Mouse (Mus musculus) kidney, postnatal 4 days (tissue): ENCODE measurements around the gene Ubash3b.

Experiments
- DNase-seq, 2 experiments: peaks; one replicate each; pipeline ENCODE4 v3.0.0; 2021; ENCODE audit warnings: mixed read lengths in 2 of 2

Ubash3b gene

DNA sequence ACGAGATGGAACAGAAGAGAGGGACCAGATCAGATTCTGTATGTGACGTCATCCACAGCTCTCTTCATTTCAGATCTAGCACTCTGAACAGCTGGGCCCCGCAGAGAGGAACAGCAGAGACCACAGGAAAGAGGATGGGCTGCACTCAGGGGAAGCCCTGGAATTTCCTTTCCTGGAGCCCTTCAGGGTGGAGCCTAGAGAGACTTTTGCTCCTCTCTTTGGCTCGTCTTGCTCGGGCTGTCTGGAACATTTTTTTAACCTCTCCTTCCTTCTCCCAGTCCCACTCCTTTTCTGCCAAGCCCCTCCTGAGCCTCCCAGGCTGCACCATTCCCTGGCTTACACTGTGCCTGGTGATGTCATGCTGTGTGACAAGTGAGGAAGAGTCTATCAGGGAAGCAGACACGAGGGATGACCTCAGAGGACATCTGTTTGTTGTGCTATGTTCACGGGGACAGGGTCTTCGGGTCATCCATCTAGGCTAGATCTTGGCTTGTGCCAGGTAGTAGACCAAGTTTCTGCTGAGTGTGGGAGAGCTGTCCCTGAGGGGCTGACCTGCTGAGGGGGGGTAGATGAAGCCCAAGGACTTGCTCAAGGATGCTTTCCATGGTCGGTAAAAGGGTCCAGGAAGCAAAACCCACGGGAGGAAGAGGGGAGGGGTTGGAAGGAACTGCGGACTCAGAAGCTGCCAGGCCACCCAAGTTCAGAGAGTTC lies 77.2 kb downstream of the Ubash3b start:
- DNase-seq, result peak; percentile 46 to 63

DNA sequence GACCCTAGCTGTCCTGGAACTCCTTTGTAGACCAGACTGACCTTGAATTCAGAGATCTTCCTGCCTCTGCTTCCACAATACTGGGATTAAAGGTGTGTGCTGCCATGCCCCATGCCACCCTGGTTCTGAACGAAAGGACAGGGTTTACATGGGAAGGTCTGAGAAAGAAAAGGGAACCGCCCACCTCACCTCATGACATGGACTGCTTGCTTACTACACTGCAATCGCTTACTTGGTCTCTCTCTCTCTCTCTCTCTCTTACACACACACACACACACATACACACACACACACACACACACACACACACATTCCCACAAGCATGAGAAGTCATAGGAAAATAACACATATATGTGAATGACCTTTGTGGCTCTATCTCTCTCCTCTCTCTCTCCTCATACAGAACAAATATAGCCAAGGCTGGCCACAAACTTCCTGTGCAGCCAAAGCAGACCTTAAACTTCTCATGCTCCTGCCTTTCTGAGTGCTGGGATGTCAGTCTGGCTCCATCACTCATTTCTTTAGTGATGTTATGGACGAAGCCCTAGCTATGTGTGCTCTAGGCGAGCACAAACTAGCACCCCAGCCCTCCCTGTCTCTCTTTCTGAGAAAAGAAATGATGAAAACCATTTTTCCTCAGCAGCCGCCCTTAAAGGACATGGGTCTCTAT lies 78.0 kb downstream of the Ubash3b start:
- DNase-seq, result no peak

DNA sequence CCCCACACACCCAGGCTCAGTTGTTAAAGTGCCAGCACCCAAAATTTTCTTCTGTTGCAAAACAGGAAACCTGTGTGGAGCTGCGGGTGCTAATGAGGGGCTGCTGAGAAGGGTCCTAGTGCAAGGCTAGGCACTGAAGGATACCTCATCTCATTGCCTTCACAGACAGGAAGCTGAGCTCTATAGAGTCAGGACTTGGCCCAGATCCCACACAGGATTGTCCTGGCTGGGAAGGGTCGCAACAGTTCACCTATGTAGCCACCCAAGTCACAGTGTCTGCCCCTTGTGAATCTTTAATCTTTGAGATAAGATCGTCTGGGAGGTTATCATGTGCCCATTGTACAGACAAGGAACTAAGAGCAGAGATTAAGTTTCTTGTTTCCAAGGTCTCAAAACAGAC lies 78.6 kb downstream of the Ubash3b start:
- DNase-seq, result no peak

DNA sequence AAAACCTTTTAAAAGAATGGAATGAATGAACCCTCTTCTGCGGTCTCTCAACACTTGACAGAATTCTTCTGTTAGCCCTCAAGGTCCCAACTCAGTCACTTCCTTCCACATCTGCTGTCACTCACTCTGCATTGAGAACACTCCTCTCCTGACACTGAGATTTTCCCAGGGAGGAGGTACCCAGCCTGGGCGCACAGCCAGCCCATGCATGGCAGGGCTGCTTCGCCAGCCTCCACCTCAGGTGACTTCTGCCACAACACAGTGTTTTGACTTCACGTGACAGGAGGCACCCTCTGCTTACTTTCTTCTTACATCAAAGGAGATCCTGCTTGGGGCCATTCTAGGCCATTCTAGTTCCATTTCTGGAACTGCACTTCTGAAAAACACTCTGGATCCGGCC lies 80.6 kb downstream of the Ubash3b start:
- DNase-seq, result peak in 1 of 2 experiments; percentile 51

DNA sequence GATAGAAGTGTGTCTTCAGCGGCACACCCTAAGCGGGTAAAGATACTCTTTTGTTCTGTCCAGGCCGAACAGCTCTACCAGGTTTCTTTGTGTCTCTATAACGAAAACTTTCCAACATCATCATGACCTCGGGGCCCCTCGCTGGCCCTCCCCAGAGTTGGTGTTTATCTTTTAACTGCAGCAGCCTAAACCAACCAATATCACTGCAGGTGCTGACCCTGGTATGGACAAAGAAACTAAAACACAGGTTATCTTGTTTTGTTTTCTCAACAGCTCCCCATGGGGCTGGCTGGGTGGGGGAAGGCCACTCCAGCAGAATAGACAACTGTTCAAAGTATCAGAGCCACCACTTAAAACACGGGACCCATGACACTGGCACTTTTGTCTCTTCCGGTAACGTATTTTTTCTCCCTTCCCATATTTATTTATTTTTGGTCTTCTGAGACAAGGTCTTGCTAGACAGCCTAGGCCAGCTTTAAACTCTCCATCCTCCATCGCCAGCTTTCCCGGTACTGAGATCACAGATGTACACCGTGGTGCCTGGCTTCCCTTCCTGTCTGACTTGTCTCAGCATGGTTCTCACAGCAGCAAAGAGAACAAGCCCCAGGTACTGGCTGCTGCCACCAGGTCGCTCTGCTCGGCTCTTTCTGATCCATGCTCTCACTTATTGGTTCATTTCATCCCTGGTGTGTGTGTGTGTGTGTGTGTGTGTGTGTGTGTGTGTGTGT lies 81.9 kb downstream of the Ubash3b start:
- DNase-seq, result no peak

DNA sequence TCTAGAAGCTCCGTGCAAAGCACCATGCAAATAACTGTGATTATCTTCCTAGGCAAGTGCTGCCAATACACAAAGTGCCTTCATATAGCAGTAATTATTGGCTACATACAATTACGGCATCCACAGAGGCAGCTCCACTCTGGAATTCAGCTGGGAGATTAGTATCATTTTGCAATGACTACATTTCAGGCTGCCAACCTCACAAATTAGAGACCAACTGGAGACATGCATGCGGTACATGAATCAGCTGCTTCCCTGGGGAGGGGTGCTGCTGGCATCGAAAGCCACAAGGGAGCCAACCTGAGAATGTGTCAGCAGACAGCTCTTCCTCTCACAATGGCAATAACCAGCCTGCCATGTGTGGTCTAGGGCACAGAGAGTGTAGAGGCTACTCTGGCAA lies 83.3 kb downstream of the Ubash3b start:
- DNase-seq, result no peak

DNA sequence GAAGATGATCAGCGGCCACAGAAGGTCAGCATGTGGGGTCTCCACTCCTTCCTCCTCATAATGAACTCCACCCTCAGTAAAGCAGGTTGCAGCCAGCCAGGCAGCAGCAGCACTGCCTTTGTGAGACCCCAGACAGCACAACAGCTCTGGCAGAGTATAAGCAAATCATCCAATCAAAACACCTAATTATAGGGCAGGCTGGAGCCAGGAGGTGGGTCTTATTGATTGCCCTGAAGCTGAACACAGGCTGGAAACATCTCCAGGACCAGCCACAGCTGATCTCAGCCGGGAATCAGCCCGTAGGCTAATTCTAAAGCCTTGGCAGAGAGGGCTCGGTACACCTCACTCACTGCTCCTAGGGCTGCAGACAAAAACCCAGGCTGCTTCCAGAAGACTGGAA lies 85.3 kb downstream of the Ubash3b start:
- DNase-seq, result no peak

DNA sequence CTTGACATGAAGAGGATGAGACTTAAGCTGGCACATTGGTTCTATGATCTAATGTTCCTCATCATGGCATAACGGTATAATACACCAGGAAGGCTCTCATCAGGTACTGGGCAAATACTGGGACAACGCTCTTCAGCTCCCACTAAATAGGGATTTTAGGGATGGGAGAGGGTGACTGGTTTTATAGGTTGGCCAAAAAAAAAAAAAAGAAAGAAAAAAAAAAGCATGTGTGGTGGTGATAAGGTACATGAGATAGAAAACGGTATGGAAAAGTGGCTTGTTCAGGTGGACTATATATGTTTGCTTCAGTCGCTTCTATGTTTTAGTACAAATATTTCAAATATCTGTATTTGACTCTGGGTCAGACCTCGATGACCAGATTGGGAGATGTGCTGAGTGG lies 86.0 kb downstream of the Ubash3b start:
- DNase-seq, result no peak

DNA sequence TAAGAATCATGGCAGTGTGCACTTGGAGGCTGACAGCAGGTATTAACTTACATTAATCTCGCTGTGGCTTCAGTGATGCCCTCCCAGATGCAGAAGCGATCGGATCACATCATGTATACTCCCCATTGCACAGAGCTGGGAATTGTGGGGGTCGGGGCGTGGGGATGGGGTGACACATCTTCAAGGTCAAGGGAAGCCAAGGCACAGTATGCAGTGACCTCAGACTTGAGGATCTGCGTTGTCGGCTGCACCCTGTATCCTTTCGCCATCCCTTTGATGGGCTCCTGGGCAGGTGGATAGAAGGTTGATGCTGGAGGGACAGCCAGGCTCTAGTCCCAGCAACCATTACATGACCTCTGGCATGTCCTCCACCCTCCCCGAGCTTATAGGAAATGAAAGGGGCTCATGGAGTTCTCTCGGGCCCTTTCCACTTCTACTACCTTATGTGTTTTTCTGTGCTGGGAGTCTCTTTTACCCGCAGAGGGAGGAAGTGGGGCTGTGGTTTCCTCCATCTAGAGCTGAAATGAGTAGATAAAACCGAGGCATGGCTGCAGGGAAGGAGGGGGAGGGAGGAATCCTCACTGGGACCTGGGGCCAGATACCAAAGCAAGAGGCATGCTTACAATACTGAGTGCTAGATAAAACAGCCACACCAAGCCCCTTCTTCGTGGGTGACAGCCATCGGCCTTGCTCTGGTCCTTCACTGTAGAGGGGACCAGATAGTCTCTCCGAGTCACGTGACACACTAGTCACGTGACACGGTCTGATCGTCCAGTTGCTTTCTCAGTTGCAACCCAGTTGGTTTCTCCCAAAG lies 88.1 kb downstream of the Ubash3b start:
- no peak for DNase-seq

DNA sequence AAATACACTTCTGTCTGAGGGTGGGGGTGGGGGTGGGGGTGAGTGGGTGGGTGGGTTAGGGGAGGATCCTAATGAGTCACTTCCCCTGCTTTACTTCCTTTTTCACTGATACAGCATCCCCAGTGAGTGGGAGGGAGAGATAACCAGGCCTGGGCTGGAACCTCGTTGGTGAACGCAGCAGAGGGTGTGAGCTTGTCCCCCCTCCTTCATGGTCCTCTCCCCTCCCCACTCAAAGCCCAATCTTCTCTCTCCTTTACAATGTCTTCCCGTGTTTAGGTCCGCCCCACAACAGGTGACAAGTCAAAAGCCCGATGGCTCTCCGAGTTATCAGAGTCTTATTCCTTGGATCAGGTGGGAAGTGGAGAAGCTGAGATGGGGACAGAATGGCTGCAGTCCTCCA lies 88.7 kb downstream of the Ubash3b start:
- DNase-seq, result no peak

DNA sequence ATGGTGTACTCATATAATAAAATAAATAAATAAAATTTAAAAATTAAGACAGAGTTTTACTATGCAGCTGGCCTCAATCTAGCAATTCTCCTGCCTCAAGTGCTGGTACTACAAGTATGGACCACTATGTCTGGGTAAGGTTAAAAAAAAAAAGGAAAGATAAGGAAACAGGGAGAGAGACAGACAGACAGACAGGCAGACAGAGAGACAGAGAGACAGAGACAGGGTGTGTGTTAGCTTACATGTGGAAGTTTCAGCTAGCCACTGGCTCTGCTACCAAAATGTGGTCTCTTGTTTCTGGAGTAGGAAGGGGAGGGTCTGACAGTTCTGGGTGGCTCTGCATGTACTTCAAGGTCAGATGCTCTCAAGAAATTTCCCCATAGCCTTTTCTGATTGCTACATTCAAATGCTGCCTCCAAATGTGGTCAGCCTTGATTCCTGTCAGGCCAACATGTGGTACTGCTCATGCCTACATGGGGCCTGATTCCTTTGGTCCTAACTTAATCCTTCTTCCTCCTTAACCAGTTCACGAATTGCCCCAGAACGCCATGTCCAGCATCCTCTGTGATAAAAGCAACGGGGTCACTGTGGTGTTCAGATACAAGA lies 89.5 kb downstream of the Ubash3b start:
- no peak for DNase-seq

DNA sequence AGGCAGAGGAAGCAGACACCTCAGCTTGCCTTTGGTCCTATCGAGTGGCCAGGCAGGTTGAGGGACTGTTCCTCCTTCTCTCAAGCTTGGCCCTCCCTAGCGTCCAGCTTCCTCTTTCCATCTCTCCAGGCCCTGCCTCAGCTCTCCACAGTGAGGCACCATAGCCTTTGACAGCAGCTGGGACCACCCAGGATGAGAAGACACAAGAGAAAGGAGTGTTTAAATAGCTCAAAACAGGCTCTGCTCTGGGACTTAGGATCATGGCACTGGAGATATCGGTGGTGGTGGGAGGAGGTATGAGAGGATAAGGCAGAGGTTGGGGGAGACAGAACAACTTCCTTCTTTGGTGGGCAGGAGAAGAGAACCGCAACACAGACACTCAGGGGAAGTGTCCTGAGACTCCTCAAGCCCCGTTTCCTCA lies 90.7 kb downstream of the Ubash3b start:
- no peak for DNase-seq

DNA sequence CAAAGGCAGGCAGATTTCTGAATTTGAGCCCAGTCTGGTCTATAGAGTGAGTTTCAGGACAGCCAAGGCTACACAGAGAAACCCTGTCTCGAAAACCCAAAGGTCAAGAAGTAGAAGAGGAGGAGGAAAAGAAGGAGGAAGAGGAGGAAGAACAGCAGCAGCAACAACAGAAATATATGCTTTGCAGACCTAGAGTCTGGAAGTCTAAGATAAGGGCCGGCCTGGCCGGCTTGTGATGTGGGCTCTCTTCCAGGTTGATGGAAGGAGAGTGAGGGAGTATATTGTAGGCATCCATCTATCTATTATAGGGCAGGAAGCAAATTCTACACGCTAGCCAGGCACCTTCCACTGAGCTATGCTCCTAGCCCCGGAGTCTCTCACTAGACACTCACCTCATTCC lies 92.0 kb downstream of the Ubash3b start:
- DNase-seq, result no peak

DNA sequence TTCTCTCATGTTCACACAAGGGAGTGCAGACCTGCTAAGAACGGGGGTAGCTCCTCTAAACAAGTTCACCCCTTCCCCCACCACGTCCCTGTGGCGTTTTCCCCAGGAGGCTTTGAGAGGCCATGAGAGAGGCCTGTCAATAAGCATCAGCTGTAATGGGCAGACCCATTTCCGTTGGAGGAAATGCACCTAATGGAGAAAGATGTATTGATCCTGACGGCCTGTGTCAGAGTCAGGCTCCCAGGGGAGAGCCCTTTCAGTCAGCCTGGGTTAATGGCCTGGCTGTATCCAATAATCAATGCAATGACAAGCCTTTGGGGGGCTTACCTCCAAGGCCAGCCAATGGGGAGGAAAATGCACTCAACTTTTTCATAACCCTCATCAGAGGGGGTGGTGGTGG lies 100.1 kb downstream of the Ubash3b start:
- DNase-seq, result no peak

DNA sequence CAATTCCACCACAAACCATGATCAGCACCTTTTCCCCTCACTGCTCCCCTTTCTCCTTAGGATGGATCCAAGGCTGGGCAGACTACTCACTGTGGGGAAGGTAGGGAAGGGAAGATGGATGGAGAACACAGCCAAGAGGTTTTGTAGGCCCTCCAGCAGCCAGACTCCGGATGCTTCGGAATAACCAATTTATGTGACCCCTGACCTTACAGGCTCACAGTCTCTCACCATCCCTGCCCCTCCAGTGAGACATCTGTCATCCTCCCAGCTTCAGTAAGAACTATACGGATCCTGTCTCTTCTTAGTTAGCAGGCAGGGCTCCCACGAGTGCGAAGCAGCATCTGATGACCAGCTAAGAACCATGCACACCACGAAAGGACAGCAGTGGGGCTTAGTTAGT lies 100.9 kb downstream of the Ubash3b start:
- no peak for DNase-seq

DNA sequence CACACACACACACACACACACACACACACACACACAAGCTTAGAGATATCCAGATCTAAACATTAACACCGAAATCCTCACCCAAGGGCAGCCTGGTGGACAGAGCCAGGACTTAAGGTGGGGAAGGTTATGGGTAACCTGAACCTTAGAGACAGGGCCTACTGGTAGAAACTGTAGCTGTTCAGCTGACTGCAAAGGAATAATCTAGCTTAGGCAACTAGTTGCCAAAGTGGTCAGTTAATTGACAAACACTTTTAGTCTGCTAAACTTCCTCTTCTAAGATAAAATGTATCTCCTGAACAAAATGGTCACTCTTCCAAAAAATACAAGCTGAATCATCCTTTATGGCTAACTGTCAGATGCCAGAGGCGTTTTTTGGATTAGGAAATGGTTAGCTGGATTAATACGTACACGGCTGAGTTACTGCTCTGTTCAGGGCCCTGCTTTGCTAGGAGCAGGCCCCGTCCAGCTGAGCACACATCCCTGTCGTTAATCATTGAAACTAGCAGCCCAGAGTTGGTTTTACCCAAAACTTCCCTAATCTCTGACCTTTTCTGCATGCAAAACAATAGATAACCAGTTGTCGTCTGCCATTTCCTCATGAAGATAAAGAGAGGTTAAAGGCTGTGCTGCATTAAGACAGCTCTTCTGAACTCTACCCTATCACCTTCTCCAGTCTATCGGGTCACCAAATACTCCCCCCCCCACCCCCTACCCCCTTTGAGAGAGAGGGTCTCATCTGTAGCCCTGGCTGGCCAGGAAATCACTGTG lies 102.5 kb downstream of the Ubash3b start:
- no peak for DNase-seq

DNA sequence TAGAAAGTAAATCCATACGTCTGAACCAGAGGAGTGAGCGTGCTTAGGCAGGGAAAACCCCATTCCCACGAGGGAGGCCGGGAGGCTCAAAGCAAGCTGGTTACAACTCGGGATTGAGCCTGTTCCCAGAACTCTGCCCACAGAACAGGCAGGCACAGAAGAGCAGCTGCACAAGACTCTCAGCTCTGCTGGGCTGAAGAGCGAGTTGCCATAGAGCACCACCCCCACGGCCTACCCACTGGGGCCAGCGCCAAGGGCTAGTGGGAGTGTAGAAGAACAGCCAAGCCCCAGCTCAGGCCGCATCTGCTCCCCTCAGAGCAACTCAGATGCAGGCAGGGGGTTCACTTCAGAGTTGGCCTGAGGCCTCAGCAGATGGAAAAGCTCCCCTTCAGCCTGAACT lies 107.3 kb downstream of the Ubash3b start:
- DNase-seq, result peak in 1 of 2 experiments; percentile 11

DNA sequence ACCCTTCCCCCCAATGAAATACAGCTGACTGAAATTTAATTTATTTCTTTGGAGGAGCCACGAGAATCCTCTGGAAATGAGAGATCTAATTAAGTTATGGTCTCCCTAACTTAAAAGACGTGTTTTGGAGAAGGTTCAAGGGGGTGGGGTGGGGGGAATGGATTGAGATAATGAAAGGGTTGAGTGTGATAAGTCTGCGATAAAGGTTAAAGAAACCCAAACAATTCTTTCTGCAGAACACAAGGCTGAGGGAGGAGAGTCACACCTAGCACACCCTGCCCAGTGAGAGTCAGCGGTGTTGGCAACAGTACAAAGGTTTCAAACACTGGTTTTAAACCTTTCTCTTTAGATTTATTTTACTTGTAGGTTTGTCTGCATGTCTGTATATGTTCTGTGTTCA lies 108.0 kb downstream of the Ubash3b start:
- no peak for DNase-seq

DNA sequence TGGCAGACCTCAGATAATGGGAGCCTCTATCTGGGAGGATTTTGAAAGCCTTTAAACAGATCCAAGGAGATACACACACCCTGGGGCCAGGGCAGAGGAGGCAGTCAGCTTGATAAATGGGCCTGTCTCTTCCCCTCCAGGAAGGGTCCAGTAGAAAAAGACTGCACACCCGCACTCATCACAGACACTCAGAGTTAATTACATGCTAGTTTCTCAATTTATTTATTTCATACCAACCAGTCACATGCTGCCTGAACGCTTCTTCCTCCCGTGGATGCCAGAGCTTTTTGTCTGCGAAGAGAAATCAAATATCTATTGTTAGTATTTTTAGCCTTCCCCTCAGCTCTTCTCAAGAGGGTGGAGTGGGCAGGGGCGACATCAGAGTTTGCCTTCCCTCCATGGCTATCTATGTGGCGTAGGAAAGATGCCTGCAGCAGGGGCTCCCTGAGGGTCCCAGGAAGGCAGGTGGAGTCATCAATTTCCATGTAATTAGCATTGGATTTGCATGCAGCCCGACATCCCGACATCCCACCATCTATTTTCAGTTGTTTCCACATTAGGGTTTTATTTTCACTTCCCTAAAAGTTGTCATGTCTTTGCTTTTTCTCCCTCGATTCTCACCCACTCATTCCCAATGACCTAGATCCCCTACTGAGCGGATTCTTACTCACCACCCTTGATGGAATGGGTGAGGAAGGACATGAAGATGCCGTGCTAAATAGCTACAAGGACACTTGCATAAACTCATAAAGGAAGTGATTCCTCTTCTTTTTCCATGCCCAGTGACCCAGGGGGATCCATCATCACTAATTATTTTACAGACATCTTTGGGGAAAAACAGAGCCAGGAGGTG lies 110.2 kb downstream of the Ubash3b start:
- DNase-seq, result no peak

DNA sequence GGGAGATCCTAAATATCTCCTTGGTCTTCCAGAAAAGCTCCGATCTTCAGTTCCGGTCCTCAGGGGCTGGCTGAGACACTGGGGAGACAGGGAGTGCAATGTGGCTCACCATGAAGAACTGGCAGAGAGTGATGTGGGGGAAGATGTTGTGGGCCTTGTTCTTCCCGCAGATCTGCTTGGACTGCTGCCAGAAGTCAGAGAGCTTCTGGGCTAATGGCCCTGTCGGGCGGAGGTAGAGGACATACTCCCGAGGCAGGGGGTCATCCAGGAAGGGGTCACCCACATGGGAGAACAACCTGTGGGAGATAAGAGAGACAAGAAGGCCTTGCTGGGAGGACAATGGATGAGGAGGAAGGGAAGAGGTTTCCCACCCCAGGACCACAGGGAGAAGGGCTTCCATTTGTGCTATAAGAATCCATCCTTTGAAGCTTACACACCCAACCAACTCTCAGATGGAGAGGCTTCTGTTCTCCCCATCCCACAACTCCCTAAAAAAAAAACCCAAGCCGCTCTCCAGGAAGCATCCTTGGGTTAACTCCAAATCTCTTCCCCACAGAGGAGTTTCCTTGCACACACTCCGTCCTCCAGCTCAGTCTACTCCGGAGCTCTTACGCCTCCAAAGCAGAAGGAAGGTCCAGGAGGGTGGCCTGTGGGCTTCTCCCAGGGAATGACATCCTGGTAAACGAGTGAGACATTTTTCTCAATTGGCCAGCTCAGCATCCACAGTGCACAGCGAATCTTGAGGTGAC lies 111.0 kb downstream of the Ubash3b start:
- no peak for DNase-seq
